Comparison of ENCODE assay signal across 9 mouse cellular contexts in genomic region chr13:100854174-100854573, GRCm38 (mm10). TPM values are rescaled to one million over a fixed set of nuclear protein-coding genes. Genes with fewer than 3 reads are reported as not detected.
A peak's percentile ranks its signal among the peaks of the same experiment; 100 is the strongest.
DNase-seq lines count a peak whose midpoint lies in the region; ATAC-seq and TF ChIP-seq lines count a peak whose summit lies in the region.
"Had no signal": no experiment of that assay in that cellular context is flagged by ENCODE, and none has a peak within 500 bp of the region (broad histone marks: within the 10 kb centered on the region; RNA-seq: fewer than 3 reads in every experiment).

No protein-coding gene starts in this region.

- no peaks in the 10 kb centered on the region for H3K9me3 ChIP-seq in kidney, postnatal 0 days (replicated peaks; ENCODE audit: low read length)
- H3K9me3 ChIP-seq: neural tube, embryonic 13.5 days had no signal

- H3K4me2 ChIP-seq in kidney, postnatal 0 days (ENCODE audit: low read length) = no peak overlapping the region
- H3K4me2 ChIP-seq: neural tube, embryonic 13.5 days had no signal

- H3K36me3 ChIP-seq in kidney, postnatal 0 days (ENCODE audit: insufficient read depth, low read length) = no peaks in the 10 kb centered on the region
- H3K36me3 ChIP-seq: neural tube, embryonic 13.5 days had no signal

- no peak overlapping the region for H3K4me3 ChIP-seq in kidney, postnatal 0 days (replicated peaks; ENCODE audit: low read depth, low read length)
- H3K4me3 ChIP-seq: neural tube, embryonic 13.5 days had no signal

- no peak overlapping the region for H3K27ac ChIP-seq in kidney, postnatal 0 days
- H3K27ac ChIP-seq: neural tube, embryonic 13.5 days had no signal

- H3K4me1 ChIP-seq in kidney, postnatal 0 days (replicated peaks; ENCODE audit: insufficient read depth, low read length) = no peaks in the 10 kb centered on the region
- H3K4me1 ChIP-seq: neural tube, embryonic 13.5 days had no signal

- no peak overlapping the region for H3K9ac ChIP-seq in kidney, postnatal 0 days (ENCODE audit: low read depth, low read length)
- H3K9ac ChIP-seq: neural tube, embryonic 13.5 days had no signal

- TF ChIP-seq CTCF in kidney, postnatal 0 days (IDR thresholded peaks at IDR 0.05; ENCODE audit: low read depth) = peak; percentile 74

- ATAC-seq in kidney, postnatal 0 days (replicated peaks; ENCODE audit: low FRiP score, low read depth) = no peak

- 47% methylated on average over 4 of the region's 4 CpGs for WGBS in kidney, postnatal 0 days

- H3K27me3 ChIP-seq in kidney, postnatal 0 days (ENCODE audit: insufficient read depth, low read length) = no peaks in the 10 kb centered on the region
- H3K27me3 ChIP-seq: neural tube, embryonic 13.5 days had no signal

- DNase-seq in gastrocnemius, adult 18-20 months (ENCODE audit: low spot score) = peak; percentile 31
- DNase-seq in gastrocnemius, adult 8-10 months (ENCODE audit: low spot score in 2 of 2) = no peak
- DNase-seq in right cerebral cortex, postnatal 4 days = peak; percentile 21
- no peak for DNase-seq in right cerebral cortex, postnatal 36 days (ENCODE audit: low spot score in 2 of 2)
- peak; percentile 34 for DNase-seq in cerebellum, adult 8-10 months
- peak; percentile 74 for DNase-seq in kidney, postnatal 0 days (ENCODE audit: low spot score)
- peak; percentile 37 for DNase-seq in retina, postnatal 7 days (ENCODE audit: low read depth, low spot score)
- DNase-seq in adrenal gland, postnatal 4 days (ENCODE audit: low spot score in 2 of 2) = no peak

RNA-seq across cellular contexts. Expression of gene Slc30a5, which starts 20.9 kb away (rescaled TPM):
- total RNA-seq in gastrocnemius, adult 18-20 months (2021) = 10 to 100 TPM in 1 of 2 experiments, 1 to 10 TPM in 1; 9.4 to 10.7 TPM
- total RNA-seq in gastrocnemius, adult 8-10 months (2022) = 10 to 100 TPM in 1 of 4 experiments, 1 to 10 TPM in 3; 7.4 to 10.3 (median 8.9) TPM
- 53.0 and 54.5 TPM in 2 replicates for polyA plus RNA-seq in kidney, postnatal 0 days (2015; fragmentation: Nextera tagmentation; extraction: Ambion mirVana)
- total RNA-seq in adrenal gland, postnatal 4 days (2021) = 10 to 100 TPM; 50.3 to 51.3 TPM

Comparison
In these comparisons a context has a peak if more than half of its experiments do, and no peak if none do; other contexts are left out.
1. DNase-seq: peak in gastrocnemius, adult 18-20 months (single experiment), right cerebral cortex, postnatal 4 days (single experiment), cerebellum, adult 8-10 months (single experiment), kidney, postnatal 0 days (single experiment) and retina, postnatal 7 days (single experiment); none in gastrocnemius, adult 8-10 months (0 of 2), right cerebral cortex, postnatal 36 days (0 of 2) and adrenal gland, postnatal 4 days (0 of 2).
2. RNA of gene Slc30a5, which starts 20.9 kb away (total RNA-seq): 50.3 to 51.3 TPM in adrenal gland, postnatal 4 days; 9.4 to 10.7 TPM in gastrocnemius, adult 18-20 months and 7.4 to 10.3 TPM in gastrocnemius, adult 8-10 months; every median in the first group is over 4 times any median in the second.